Mouse (Mus musculus): ENCODE measurements around the gene Mad2l1.

Mad2l1 gene

GRCm38 (mm10) chr6:66535028-66535862 is at the start of gene Mad2l1:
Gene Mad2l1 (plus strand): TSS chr6:66535390.
- peak; percentile 99 for DNase-seq (ENCODE audit: low spot score in 2 of 2)

DNA sequence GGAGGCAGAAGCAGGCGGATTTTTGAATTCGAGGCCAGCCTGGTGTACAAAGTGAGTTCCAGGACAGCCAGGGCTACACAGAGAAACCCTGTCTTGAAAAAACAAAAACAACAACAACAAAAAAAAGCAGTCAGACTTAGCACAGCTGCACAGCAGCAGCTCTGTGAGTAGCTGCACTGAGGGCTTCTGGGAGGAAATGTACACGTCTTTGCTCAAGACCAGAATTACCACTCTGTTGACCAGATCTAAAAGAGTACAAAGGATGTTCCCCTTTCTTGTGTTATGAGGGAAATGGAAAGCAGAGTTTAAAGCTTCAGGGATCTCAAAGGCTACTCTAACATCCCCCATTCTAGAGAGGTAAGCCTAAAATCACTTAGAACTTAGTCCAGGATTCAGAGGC is 41.5 kb upstream of the Mad2l1 start:
- DNase-seq (ENCODE audit: low spot score in 2 of 2): no peak

GRCm38 (mm10) chr6:66516368-66516767 is 18.8 kb upstream of the Mad2l1 start:
- DNase-seq (ENCODE audit: low spot score in 2 of 2): no peak

DNA sequence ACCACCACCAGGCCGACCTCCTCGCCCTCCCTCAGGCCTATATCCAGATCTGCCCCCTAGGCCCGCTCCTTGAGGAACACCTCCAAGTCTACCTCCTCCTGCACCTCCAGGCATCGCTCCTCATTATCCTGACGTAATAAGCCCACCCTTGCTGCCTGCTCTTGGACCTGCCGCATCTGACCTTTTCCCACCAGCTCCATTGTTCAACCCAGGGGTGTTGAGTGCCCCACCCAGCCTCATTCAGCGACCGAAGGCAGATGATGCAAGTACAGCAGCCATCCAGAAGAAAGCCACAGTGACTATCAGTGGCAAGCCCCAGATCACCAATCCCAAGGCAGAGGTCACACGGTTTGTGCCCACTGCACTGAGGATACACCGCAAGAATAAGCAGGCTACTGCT is 6.8 kb upstream of the Mad2l1 start:
- no peak for DNase-seq (ENCODE audit: low spot score in 2 of 2)

- peak in 1 of 2 experiments; percentile 19 for DNase-seq (ENCODE audit: low spot score in 2 of 2)
Observed at GRCm38 (mm10) chr6:66533241-66533640, 1.9 kb upstream of the Mad2l1 start.

- peak in 1 of 2 experiments; percentile 2 for DNase-seq (ENCODE audit: low spot score in 2 of 2)
Observed at GRCm38 (mm10) chr6:66534366-66534941, 736 bp upstream of the Mad2l1 start.

DNA sequence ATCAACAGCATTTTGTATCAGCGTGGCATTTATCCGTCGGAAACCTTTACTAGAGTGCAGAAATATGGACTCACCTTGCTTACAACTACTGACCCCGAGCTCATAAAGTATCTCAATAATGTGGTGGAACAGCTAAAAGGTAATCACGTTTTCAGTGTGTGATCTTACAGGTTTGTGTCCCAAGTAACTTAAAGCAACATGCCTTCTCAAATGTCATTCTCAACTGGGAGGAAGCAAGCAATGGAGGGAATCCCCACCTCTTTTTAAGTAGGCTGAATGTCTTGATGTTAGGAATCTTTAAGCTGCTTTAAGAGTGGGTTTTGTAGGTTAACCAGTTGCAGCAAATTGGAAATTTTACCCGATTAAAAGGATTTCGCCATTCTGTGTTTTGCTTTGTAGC is 776 bp downstream of the Mad2l1 start:
- no peak for DNase-seq (ENCODE audit: low spot score in 2 of 2)

DNA sequence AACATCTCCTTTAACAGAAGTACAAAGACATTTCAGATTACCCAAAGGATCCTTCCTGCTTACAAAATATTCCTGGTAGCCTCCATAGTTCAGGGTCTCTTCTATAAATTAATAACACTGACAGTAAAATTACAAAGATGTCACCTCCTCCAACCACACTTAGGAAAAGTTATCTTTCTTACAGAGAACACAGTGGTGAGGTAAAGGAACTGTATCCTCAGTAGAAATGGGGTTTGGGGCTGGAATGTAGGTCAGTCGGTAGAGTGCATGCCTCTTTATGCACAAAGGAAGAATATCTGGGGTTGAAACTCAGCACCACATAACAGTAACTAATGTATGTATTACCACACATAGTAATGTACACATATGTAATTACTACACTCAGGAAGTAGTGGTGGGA is 24.8 kb downstream of the Mad2l1 start, which contains the start of gene Vmn1r32:
Gene Vmn1r32 (minus strand): TSS at position 101 of the 400 bp plus-strand sequence.
- DNase-seq (ENCODE audit: low spot score in 2 of 2): no peak

- DNase-seq (ENCODE audit: low spot score in 2 of 2): no peak
Observed at GRCm38 (mm10) chr6:66595804-66596203, 60.6 kb downstream of the Mad2l1 start.
